Mouse (Mus musculus) limb, embryonic 10.5 days (tissue): ENCODE measurements around the gene Palm. TPM values are rescaled to one million over a fixed set of nuclear protein-coding genes. Genes with fewer than 3 reads are reported as not detected.

Experiments
- DNase-seq: peaks from one replicate; pipeline ENCODE4 v3.0.0-alpha.2; 2017; ENCODE audit warnings: low spot score
- H3K27ac ChIP-seq: fragments of 300-500 bp; sonication (generic); 2 replicates; pipeline ENCODE4 v1.5.1; 2016; ENCODE audit warnings: mild to moderate bottlenecking
- H3K27me3 ChIP-seq: fragments of 300-500 bp; sonication (generic); 2 replicates; pipeline ENCODE4 v1.6.1; 2016; ENCODE audit warnings: low read depth, mild to moderate bottlenecking; ENCODE audit not compliant: poor library complexity, severe bottlenecking
- H3K36me3 ChIP-seq: fragments of 300-500 bp; sonication (generic); 2 replicates; pipeline ENCODE4 v1.6.1; 2016; ENCODE audit warnings: mild to moderate bottlenecking, moderate library complexity
- H3K4me1 ChIP-seq: fragments of 300-500 bp; sonication (generic); 2 replicates; pipeline ENCODE4 v1.6.1; 2016
- H3K4me3 ChIP-seq: fragments of 300-500 bp; sonication (generic); 2 replicates; pipeline ENCODE4 v1.5.1; 2016; ENCODE audit warnings: mild to moderate bottlenecking, moderate library complexity
- H3K9me3 ChIP-seq: fragments of 300-500 bp; sonication (generic); replicated peaks from 2 replicates; pipeline ENCODE4 v1.6.1; 2016; ENCODE audit warnings: mild to moderate bottlenecking
- WGBS: fragments of 180-500 bp; shearing (Covaris S2); methylation state at CpG from one replicate; pipeline ENCODE4 v1.1.7; 2016; 5-methylcytosine and 5-hydroxymethylcytosine counted together
- polyA plus RNA-seq: library from polyadenylated mRNA; unstranded; fragments of >200 nt; fragmentation: Nextera tagmentation; extraction: Ambion mirVana; gene quantifications from 2 replicates; pipeline ENCODE4 v1.2.1, GENCODE M21; 2016

Gene Palm
- polyA plus RNA-seq, 1 experiment from 2014 or later, result 126 TPM

GRCm38 (mm10) chr10:79778006-79778405, 15.4 kb upstream of the Palm start:
- Histone ChIP-seq H3K36me3 (no peaks in the 10 kb centered on the region), H3K4me1 (peaks cover 53% of the 10 kb centered on the region), H3K27me3 (peaks cover 66% of the 10 kb centered on the region), H3K27ac (no peak overlapping the region), H3K4me3 (peak overlapping the region; percentile 56; the same call in 1 of the 2 replicates), H3K9me3 (0 out of 2 replicates have a peak, but pooled peaks cover 4% of the 10 kb centered on the region)
- DNase-seq, result no peak
- WGBS, result 23% methylated on average over 15 of the region's 15 CpGs

GRCm38 (mm10) chr10:79779193-79779592, 14.2 kb upstream of the Palm start:
- Histone ChIP-seq H3K4me1 (peaks cover 53% of the 10 kb centered on the region), H3K9me3 (0 out of 2 replicates have a peak, but pooled peaks cover 4% of the 10 kb centered on the region), H3K27me3 (peaks cover 77% of the 10 kb centered on the region), H3K27ac (no peak overlapping the region), H3K4me3 (no peak overlapping the region), H3K36me3 (no peaks in the 10 kb centered on the region)
- WGBS, result 16% methylated on average over 2 of the region's 2 CpGs
- no peak for DNase-seq

- Histone ChIP-seq H3K9me3 (0 out of 2 replicates have a peak, but pooled peaks cover 4% of the 10 kb centered on the region), H3K27ac (peak overlapping the region; percentile 21; the same call in 1 of the 2 replicates), H3K36me3 (no peaks in the 10 kb centered on the region), H3K4me1 (peaks cover 49% of the 10 kb centered on the region), H3K27me3 (peaks cover 85% of the 10 kb centered on the region), H3K4me3 (peak overlapping the region; percentile 54)
- peak; percentile 98 for DNase-seq
- 1% methylated on average over 55 of the region's 55 CpGs for WGBS
These were observed 13.3 kb upstream of the Palm start for GRCm38 (mm10) chr10:79779784-79780663.

DNA sequence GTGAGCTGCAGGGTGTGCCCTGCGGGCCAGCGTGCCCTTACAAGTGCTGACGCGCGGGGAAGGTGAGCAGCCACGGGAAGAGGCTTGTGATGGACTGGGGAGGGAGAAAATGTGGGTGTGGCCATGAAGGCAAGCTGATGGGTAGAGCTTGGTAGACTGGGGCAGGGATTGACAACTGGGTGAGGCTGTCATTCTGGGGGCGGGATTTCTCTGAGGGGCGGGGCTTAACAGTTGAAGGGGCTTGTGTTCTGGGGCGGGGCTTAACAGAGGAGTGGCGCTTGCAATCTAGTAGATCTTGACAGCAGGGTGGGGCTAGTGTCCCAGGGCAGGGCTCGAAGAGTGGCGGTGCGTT, 12.7 kb upstream of the Palm start:
- no peak for DNase-seq
- H3K4me1 ChIP-seq, result peaks cover 49% of the 10 kb centered on the region
- H3K4me3 ChIP-seq, result peak overlapping the region; percentile 54
- peaks cover 88% of the 10 kb centered on the region for H3K27me3 ChIP-seq
- H3K27ac ChIP-seq, result peak overlapping the region; percentile 21; the same call in 1 of the 2 replicates
- no peaks in the 10 kb centered on the region for H3K9me3 ChIP-seq
- no peaks in the 10 kb centered on the region for H3K36me3 ChIP-seq
- 2% methylated on average over 13 of the region's 13 CpGs for WGBS

DNA sequence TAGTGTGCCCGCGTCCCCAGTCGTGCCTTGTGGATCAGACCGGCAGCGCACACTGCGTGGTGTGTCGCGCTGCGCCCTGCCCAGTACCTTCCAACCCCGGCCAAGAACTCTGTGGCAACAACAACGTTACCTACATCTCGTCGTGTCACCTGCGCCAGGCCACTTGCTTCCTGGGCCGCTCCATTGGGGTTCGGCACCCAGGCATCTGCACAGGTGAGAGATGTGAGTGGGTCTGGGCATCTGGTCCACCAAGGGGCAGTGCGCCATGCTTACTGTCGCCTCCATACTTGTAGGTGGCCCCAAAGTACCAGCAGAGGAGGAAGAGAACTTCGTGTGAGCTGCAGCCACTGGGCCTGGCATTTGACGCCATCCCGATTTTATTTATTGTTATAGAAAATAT, 12.2 kb upstream of the Palm start:
- Histone ChIP-seq H3K27me3 (peaks cover 85% of the 10 kb centered on the region), H3K9me3 (no peaks in the 10 kb centered on the region), H3K4me3 (peak overlapping the region; percentile 54), H3K36me3 (no peaks in the 10 kb centered on the region), H3K4me1 (peaks cover 49% of the 10 kb centered on the region), H3K27ac (no peak overlapping the region)
- WGBS, result 25% methylated on average over 21 of the region's 21 CpGs
- no peak for DNase-seq

- no peaks in the 10 kb centered on the region for H3K9me3 ChIP-seq
- H3K36me3 ChIP-seq, result no peaks in the 10 kb centered on the region
- H3K4me1 ChIP-seq, result peaks cover 47% of the 10 kb centered on the region
- whole genome bisulfite sequencing, result 41% methylated on average over 5 of the region's 5 CpGs
- DNase-seq, result no peak
- H3K27me3 ChIP-seq, result peaks cover 77% of the 10 kb centered on the region
- no peak overlapping the region for H3K27ac ChIP-seq
- H3K4me3 ChIP-seq, result no peak overlapping the region
These were observed 11.4 kb upstream of the Palm start for GRCm38 (mm10) chr10:79781956-79782355.

DNA sequence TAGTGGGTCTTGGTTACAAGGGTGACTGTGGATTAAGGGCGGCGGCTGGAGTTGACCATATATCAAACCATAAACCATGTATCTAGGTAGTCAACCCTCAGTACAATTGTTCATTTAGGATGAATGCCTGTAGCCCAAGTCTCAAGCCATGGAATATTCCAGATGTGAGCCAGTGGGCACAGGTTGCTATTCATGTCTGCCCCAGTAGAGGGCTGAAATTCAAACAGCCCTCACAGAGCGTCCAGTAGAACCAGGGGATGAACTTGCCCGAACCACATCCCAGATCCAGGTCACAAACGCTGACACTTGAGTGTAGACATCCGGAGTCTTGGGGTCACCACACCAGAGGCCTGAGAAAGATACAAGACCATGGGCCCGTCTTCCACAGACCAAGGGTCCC, 10.3 kb upstream of the Palm start:
- no peaks in the 10 kb centered on the region for H3K9me3 ChIP-seq
- no peak overlapping the region for H3K4me3 ChIP-seq
- 62% methylated on average over 7 of the region's 7 CpGs for WGBS
- H3K36me3 ChIP-seq, result no peaks in the 10 kb centered on the region
- DNase-seq, result no peak
- peaks cover 66% of the 10 kb centered on the region for H3K27me3 ChIP-seq
- no peak overlapping the region for H3K27ac ChIP-seq
- peaks cover 36% of the 10 kb centered on the region for H3K4me1 ChIP-seq

DNA sequence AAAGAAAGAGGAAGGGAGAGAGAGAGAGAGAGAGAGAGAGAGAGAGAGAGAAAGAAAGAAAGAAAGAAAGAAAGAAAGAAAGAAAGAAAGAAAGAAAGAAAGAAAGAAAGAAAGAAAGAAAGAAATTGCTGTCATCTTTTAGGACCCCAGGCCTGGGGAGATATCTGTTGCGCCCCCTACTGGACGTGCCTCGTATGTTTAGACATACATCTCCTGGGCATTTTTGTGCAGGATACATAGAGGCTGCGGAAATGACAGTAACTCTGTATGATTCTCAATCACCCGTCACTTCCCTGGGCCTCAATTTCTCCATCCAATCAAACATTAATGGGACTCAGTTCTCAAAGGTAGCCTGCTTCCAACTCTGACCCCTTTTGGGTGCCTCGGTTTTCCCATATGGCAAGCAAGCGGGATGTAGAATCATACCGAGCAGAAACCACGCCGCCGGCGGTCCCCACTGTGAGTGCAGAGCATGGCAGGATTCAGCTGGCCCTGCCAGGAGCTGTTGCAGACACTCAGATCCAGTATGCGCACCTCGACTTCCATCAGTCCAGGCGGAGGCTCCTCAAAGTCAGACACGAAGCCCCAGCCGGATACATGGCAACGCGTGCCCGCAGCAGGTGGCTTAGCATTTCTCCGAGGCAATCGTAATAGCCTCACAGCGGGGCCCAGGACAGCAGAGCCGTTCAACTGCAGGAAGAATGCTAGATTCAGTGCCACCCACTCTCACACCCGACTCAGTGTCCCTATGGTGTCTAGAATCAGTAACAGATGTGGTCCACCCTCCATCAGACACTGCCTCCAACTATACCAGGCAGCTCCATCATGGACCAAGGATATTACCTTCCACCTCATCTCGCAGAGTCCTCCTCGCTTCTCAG, 9.2 kb upstream of the Palm start:
- WGBS, result 42% methylated on average over 27 of the region's 27 CpGs
- no peaks in the 10 kb centered on the region for H3K36me3 ChIP-seq
- H3K4me3 ChIP-seq, result no peak overlapping the region
- no peaks in the 10 kb centered on the region for H3K9me3 ChIP-seq
- H3K4me1 ChIP-seq, result peaks cover 28% of the 10 kb centered on the region
- peaks cover 55% of the 10 kb centered on the region for H3K27me3 ChIP-seq
- DNase-seq, result peak; percentile 72
- H3K27ac ChIP-seq, result no peak overlapping the region

DNA sequence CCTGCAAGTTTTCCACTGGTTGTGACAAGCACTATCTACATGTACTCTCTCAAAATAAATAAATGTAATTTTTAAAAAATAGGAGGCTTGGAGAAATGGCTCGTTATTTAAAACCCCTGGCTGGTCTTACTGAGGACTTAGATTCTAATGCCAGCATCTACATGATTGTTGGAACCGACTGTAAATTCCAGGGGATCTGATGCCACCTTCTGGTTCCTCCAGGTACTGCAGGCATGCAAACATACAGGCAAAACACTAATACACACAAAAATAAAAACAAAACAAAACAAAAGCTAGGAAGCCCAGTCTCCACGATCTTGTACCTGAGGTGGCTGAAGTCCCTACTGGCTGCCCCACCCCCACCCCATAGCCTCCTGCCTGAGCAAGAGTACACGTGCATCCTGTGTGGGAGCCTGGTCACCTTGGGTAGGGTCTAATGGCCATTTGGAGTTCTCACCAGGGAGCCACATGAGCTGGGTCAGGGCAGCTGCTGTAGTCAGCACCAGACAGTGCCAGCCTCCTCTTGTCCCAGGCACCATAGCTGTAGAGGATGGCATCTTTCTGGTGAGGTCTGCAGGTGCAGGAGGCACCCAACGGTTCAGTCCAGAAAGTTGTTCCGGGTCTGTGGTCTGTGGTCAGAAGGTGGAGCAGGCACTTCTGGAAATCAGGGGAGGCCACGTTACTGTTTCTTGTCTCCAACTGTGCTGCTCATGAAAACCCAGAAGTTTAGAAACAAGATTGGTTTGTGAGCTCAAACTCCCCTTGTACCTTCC, 4.8 kb upstream of the Palm start:
- WGBS, result 37% methylated on average over 7 of the region's 7 CpGs
- Histone ChIP-seq H3K27me3 (peaks cover 16% of the 10 kb centered on the region), H3K27ac (no peak overlapping the region), H3K4me1 (peaks cover 5% of the 10 kb centered on the region), H3K4me3 (no peak overlapping the region), H3K9me3 (no peaks in the 10 kb centered on the region), H3K36me3 (no peaks in the 10 kb centered on the region)
- DNase-seq, result peak; percentile 84

DNA sequence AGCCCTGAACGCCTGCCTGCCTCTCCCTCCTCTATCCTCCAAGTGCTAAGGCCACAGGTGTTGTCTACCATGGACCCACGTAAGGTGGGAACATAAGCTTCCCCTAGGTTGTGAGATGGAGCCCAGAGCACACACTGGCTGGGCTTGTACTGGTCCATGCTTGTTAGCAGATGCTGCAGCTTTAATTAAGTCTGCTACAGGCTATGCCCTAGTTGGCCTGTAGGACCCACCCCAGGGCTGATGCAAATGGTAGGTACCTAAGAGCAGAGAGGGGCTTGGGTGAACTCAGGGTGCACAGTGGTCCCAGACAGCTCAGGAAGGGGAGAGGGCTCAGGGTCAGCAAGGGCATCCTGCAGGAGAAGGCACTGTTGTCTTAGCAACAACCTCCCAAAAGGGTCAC, 3.8 kb upstream of the Palm start:
- Histone ChIP-seq H3K36me3 (no peaks in the 10 kb centered on the region), H3K27ac (no peak overlapping the region), H3K4me3 (no peak overlapping the region), H3K4me1 (peaks cover 14% of the 10 kb centered on the region), H3K27me3 (peaks cover 7% of the 10 kb centered on the region), H3K9me3 (no peaks in the 10 kb centered on the region)
- no peak for DNase-seq
- 62% methylated on average over 2 of the region's 2 CpGs for WGBS

GRCm38 (mm10) chr10:79790861-79791260, 2.5 kb upstream of the Palm start, which contains the start of gene Prss57:
TSS of gene Prss57 (minus strand) at chr10:79790961.
- no peak for DNase-seq
- WGBS, result 83% methylated on average over 4 of the region's 4 CpGs
- peaks cover 21% of the 10 kb centered on the region for H3K4me1 ChIP-seq

DNA sequence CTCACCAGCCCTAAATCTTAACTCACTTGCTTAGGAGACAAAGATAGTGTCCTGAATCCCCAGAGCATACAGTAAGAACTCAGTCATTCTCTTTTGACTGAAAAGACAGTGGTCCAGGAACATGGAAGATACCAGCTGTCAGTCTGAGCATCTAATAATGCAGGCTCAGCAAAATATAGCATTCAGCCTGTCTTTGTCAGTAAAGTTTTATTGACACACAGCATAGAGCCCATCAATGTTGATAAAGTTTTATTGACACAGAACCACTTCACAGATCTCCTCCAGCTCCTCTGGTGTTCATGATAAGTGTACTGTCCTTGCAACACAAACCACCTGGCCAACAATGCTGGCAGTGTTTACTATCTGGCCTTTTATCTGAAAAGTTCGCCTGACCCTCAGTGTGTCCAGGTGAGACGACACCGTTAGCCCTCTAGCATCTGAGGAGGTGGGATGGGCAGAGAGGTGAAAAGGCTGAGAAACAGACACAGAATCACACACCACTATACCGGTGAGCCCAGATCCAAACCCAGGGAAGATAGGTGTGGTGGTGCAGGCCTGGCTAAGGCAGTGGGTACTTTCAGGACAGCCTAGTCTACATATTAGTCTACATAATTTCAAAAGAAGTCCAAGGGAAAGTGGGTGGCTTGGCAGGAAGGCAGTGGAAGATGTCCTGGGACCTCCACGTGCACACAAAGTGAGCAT, 882 bp upstream of the Palm start:
- peaks cover 32% of the 10 kb centered on the region for H3K4me1 ChIP-seq
- H3K9me3 ChIP-seq, result no peaks in the 10 kb centered on the region
- peaks cover 6% of the 10 kb centered on the region for H3K36me3 ChIP-seq
- H3K27ac ChIP-seq, result peak overlapping the region; percentile 96; the same call in 1 of the 2 replicates
- 0 out of 2 replicates have a peak overlapping the region, but pooled peaks have one; percentile 92 for H3K4me3 ChIP-seq
- WGBS, result 79% methylated on average over 5 of the region's 5 CpGs
- no peaks in the 10 kb centered on the region; the same call in 1 of the 2 replicates for H3K27me3 ChIP-seq
- no peak for DNase-seq

More at GRCm38 (mm10) chr10:79790861-79791260, 2.5 kb upstream of the Palm start, which contains the start of gene Prss57:
- Histone ChIP-seq H3K9me3 (no peaks in the 10 kb centered on the region), H3K4me3 (no peak within 1 kb of the TSS), H3K27ac (no peak within 1 kb of the TSS), H3K36me3 (peaks cover 3% of the 10 kb centered on the region), H3K27me3 (no peaks in the 10 kb centered on the region; the same call in 1 of the 2 replicates)
